Mouse (Mus musculus): Measurements from ENCODE around the gene Usp34.

- TF ChIP-seq CTCF (IDR thresholded peaks at IDR 0.05; ENCODE audit: low read depth, low read length) = no peak
- TF ChIP-seq POLR2A (IDR thresholded peaks at IDR 0.05; ENCODE audit: extremely low read depth, insufficient read depth, low read length) = no peak
Measured at GRCm38 (mm10) chr11:23372490-23372889, 65.8 kb downstream of the Usp34 start.
